Mouse (Mus musculus): Measurements from ENCODE around the gene Atxn1.

Atxn1 gene

DNA sequence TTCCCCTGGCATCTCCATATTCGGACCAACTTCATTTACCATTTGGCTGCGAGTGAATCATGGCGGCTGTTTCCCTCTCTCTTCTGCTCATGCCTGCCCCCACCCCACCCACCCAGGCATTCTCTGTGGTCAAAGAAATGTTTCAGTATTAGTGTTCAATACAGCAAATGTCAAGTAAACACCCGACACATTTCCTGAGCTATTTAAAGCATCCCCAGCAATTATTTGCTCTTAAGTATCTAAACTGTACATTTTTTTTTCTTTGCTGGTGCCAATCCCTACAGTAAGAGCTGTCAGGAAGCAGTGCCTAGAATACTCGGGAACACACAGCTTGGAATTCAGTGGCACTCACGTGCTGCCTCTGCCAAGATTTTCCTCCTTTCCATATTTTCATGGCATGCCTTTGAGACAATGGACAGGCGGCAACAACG, 32.3 kb downstream of the Atxn1 start:
- DNase-seq (ENCODE audit: inconsistent age in 2 of 2, low spot score in 1 of 2), result no peak

DNA sequence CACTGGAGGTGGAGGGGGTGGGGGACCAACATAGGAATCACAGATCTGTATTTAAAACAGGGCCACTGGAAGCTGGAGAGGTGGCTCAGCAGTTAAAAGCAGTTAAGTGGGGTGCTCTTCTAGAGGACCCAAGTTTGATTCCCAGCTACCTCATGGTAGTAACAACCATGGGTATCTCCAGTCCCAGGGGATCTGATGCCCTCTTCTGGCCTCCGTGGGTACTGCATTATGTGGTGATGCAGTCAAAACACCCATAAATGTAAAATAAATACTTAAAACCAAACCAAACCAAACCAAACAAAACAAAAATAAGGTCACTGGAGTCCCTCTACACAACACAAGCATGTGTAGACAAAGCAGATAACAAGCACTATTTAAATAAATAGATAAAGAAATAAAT, 32.9 kb downstream of the Atxn1 start:
- peak in 1 of 2 experiments; percentile 74 for DNase-seq (ENCODE audit: inconsistent age in 2 of 2, low spot score in 1 of 2)

DNA sequence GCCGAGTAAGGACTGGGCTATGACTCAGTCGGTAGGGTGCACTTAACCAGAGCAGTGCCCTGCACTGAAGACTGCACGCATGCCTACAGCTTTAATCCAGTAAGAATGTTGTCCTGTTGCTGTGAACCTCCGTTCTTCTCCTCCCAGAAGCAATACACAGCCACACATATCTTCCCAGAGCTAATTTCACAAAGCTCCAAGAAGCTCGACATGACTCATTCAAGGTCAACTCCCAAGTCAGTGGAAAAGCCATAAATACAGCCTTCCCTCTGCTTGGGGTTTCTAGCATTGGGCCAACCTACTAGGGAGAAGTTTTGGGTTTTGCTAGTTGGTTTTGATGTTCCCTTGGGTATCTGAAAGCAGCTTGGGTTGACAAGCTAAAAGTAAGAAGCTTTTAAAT, 33.6 kb downstream of the Atxn1 start:
- DNase-seq (ENCODE audit: inconsistent age in 2 of 2, low spot score in 1 of 2), result peak; percentile 53 to 85

DNA sequence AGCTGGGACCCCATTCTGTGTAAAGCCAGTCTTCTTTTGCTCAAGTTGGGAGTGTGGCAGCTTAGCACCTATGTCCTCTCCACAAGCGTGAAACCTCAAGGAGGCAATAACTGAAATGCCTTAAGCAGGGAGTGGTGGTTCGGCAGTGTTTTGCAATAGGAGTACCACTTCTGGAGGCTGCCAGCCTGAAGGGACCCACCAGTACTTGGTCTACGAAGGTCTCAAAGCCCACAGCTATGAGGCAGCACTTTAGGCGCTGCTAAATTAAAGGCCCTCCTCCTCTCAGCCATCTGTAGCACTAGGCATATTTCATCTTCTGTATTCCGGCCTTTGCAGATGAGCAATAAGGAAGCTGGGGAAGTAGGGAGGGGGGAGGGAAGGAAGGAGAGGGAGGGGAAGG, 35.1 kb downstream of the Atxn1 start:
- DNase-seq (ENCODE audit: inconsistent age in 2 of 2, low spot score in 1 of 2), result no peak

DNA sequence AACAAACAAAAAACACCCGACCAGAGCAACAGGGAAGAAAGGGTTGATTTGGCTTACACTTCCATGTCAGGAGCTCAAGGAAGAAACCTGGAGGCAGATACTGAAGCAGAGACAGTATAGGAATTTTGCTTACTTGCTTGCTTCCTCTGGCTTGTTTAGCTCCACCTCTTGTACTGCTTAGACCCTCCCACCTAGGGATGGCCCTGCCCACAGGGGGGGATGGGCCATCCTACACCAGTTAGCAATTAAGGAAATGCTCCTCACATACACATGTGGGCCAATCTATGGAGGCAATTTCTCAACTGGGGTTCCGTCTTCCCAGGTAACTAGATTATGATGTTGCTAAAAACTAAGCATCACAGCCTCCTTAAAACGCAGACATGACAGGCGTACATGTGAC, 39.5 kb downstream of the Atxn1 start:
- no peak for DNase-seq (ENCODE audit: inconsistent age in 2 of 2, low spot score in 1 of 2)

DNA sequence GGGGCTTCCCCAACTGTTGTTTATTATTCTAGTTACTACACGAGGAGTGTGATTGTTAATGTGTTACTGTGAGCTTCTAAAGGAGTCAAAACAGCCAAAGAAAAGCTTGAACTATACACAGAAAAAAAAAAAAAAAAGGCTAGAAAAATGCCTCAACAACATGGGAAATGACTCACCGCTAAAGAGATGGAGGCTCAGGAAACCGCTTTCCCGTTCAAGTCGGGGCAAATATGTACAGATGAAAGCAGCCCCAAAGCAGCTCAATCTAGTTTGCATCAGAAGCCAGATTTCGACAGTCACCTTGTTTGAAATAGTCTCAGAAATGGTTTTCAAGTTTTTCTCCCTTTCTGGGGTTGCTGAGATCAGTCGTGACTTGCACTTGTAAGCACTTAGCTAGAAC, 40.3 kb downstream of the Atxn1 start:
- DNase-seq (ENCODE audit: inconsistent age in 2 of 2, low spot score in 1 of 2), result no peak

DNA sequence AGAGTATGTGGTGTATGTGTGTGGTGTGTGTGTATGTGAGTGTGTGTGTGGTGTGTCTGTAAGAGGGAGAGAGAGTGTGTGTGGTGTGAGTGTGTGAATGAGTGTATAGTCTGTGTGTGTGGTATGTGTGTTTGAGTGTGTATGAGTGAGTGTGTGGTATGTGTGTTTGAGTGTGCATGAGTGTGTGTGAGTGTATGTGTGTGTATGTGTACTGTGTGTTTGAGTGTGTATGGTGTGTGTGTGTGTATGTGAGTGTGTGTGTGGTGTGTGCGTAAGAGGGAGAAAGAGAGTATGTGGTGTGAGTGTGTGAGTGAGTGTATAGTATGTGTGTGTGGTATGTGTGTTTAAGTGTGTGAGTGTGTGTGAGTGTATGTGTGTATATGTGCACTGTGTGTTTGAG, 41.7 kb downstream of the Atxn1 start:
- DNase-seq (ENCODE audit: inconsistent age in 2 of 2, low spot score in 1 of 2), result no peak

DNA sequence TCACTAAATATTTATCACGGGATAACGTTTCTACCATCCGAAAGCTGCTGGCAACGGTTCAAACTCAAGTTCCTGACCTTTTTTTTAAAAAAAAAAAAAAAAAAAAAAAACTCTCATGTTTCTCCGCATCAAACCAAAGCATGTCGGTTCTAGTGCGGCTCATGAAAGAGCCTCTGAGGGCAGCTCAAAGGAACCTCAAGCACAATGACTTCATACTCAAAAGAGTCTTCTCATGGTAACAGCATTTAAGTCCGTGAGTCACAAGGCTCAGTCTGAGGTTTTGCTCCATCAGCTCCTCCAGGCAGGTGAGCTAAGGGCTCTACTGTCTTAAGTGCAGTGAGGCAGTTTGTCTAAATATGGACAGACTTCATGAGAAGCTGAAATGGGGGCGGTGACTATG, 42.3 kb downstream of the Atxn1 start:
- peak in 1 of 2 experiments; percentile 63 for DNase-seq (ENCODE audit: inconsistent age in 2 of 2, low spot score in 1 of 2)

DNA sequence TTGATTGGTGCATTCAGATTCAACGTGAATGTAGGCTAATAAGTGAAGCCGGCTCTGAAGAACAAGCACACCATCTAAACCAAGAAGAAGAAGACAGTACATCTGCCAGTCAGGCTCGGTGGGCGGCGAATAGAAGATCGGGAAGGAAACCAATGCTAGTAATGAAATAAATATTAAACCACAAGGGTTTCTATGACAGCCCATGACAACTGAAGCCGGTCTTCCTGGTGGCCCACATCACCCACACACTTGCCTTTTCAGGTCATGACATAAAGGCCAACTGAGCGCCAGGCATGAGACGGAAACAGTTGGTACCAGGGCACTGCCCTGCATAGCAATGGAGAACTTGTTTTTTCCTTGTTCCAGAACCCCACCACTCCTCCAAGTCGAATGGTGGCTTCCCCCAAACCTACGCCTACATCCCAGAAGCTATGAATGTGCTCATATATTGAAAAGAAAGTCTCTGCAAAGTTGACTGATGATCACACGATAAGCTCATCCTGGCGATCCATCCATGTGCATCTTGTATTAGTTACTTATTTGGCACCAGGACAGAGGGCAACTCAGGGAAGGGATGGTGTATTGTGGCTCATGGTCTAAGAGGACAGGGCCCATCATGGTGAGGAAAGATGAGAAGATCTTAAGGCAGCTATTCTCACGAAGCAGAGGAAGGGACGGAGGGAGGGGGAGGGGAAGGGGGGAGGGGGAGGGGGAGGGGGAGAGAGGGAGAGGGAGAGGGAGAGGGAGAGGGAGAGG, 45.7 kb downstream of the Atxn1 start:
- no peak for DNase-seq (ENCODE audit: inconsistent age in 2 of 2, low spot score in 1 of 2)

DNA sequence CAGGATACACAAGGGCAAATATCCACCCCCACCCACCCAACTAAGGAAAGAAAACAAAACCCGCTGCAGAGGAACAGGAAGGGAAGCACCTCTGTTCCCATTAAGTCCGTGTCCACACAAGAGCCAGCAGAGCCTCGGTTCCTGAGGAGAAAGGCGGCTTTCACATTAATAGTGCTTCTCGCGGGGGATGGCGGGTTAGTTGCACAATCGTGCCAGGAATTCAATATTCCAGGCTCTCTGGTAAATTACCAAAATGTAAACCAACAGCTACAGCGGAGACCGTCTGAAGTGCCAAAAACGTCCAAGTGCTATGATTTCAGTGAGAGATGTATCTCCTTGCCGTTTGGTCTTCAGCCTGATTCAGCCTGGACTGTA, 46.8 kb downstream of the Atxn1 start:
- peak in 1 of 2 experiments; percentile 40 for DNase-seq (ENCODE audit: inconsistent age in 2 of 2, low spot score in 1 of 2)

DNA sequence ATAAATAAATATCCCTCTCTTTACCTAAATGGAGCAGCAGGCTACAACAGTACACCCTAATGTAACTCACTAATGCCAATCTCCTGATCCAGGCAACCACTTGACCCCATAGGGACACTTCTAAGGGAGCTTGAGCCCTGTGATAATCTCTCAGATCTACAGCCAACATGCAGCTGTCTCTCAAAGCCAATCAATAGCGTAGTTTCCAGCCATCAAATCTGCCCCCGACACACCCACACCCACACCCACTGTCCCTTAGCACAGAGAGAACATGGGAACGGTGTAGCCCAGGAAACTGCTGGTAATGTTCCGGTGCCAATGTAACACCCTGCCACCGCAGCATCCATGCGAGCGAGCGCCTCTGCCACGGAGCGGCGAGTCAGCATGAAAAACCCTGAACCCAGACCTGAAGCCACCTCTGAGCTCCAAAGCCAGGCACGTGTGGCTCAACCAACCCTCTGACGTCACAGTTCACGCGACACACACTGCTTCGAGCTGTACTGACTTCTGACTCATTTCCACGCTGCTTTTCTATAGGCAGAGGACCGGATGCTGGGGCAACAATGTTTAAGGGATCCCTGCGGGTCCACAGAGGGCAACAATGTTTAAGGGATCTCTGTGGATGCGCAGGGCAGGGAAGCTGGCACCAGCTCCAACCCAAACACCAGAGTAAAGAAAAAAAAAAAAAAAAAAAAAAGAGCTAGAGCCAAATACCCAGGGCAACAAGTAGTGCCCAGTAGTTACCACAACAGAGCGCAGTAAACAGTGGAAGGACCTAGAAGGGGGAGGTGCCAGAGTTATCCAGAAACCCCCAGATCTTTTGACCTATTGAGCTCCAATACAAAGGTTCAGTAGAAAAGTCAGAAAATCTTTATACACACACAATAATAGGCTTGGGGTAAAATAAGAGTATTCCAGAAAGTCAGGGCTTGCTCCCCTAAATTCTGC, 47.5 kb downstream of the Atxn1 start:
- DNase-seq (ENCODE audit: inconsistent age in 2 of 2, low spot score in 1 of 2), result no peak

DNA sequence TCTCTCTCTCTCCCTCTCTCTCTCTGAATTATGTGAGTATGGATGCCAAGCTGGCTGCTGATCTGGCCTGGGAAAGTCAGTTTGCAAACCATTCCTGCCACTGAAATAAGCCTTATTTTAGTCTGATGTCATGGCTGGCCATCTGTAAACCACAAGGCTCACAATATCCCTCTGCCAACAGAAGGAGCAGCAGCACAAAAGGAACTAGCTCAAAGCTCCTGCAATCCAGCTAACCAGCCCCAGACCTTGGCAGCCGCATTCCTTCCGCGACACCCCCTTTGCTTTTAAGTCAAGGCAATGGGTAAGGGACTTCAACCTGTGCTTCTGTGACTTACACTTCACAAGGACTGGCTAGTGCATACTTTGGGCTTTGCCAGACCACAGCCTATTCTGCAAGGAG, 48.9 kb downstream of the Atxn1 start:
- no peak for DNase-seq (ENCODE audit: inconsistent age in 2 of 2, low spot score in 1 of 2)

DNA sequence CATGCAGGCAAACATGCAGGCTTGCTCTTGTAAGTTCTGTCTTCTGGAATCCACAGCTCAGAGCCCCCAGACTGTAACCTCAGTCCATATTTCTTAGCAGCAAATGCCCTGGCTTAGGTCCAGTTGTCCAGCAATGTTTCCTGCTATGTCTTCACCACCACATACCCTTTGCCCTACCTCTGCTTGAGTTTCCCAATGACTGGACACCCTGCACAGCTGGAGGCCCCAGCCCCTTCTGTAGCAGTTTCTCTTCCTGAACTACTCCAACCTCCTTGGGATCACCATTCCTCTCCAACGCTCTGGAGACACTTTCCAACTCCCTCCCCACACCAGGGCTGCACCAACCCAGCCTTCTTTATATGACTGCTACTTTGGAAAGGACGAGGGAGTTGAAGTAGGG, 49.8 kb downstream of the Atxn1 start:
- peak in 1 of 2 experiments; percentile 56 for DNase-seq (ENCODE audit: inconsistent age in 2 of 2, low spot score in 1 of 2)

DNA sequence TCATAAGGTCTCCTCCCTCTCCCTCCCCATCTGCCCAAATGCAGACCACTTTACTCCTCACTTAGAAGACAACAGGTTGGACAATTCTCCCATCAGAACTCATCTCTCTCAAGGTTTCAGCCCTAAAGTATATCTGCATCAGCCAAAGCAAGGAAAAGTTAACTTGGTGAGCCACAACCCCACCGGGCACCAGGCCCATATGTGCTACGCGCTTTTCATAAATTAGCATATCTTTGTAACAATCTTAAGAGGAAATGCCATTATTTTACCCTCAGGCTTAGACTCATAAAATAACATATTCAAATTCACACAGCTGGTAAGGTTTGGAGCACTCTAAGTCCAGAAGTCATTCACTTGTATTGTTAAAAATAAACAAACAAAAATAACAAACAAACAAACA, 50.7 kb downstream of the Atxn1 start:
- no peak for DNase-seq (ENCODE audit: inconsistent age in 2 of 2, low spot score in 1 of 2)

DNA sequence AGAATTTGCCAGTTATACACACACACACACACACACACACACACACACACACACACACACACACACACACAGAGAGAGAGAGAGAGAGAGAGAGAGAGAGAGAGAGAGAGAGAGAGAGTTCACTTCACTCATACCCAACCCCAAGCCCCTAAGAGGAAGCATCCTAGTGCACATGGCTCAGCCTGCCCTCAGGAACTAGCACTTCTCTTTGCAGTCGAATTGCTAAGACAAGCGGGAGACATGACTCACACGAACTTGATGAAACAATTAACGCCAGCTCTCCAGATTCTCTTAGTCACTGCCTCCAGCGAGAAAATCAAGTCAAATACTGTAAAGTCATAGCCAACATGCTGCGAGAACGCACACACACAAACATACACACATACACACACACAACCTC, 53.0 kb downstream of the Atxn1 start:
- no peak for DNase-seq (ENCODE audit: inconsistent age in 2 of 2, low spot score in 1 of 2)

DNA sequence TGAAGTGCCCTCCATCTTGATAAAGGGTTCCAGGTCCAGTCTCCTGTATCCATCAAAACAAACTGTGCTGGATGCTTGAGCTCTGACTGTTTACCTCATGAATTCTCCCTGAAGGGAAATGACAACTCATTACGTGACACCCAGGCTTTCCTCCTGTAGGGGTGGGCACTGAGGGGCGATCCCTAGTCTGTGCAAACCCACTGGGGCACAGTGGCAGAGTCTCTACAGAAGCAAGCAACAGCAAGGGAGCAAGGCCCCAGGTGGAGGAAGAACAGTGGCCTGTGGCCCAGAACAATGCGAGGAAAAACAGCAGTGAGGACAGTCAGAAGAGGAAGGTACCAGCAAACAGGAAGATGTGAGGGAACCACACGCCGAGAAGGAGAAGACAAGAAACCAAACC, 53.7 kb downstream of the Atxn1 start:
- DNase-seq (ENCODE audit: inconsistent age in 2 of 2, low spot score in 1 of 2), result no peak

DNA sequence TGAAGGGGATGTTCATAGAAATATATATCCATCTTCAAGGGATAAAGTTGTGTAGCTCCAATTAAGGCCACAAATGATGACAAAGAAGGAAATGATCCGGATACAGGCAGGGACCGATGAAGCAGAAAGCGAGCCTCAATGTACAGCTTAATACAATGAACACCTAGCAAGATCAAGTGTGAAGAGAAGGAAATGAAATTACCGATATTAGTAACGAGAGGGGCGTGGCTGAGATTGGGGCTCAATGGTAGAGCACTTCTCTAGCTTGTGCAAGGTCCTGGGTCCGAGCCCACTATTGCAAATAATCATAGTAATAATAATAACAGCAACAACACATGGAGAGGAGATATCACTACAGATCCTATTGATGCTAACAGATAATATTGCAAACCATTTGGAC, 54.5 kb downstream of the Atxn1 start:
- DNase-seq (ENCODE audit: inconsistent age in 2 of 2, low spot score in 1 of 2), result no peak

DNA sequence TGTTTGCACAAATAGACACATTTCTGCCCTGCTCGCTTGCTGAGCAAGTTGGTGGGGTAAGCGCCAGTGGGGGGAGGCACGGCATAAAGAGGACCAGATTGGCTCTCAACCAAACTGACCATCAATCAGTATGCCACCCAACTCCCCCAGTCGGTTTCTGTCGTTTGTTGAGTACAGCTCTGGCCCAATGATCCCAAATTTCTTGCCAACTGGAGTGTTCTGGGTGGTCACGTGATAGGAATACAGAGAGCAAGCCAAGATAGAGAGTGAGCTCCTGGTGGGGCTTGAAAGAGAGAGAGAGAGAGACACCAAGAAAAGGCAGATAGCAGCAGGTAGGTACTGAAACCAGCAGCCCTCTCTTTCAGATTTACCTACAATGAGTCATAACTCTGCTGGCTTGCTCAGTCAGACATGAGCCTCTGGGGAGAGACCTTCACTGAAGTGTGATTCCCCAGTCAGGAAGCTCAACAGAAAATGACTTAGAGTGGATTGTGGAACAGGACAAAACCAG, 57.6 kb downstream of the Atxn1 start:
- peak; percentile 47 to 77 for DNase-seq (ENCODE audit: inconsistent age in 2 of 2, low spot score in 1 of 2)

DNA sequence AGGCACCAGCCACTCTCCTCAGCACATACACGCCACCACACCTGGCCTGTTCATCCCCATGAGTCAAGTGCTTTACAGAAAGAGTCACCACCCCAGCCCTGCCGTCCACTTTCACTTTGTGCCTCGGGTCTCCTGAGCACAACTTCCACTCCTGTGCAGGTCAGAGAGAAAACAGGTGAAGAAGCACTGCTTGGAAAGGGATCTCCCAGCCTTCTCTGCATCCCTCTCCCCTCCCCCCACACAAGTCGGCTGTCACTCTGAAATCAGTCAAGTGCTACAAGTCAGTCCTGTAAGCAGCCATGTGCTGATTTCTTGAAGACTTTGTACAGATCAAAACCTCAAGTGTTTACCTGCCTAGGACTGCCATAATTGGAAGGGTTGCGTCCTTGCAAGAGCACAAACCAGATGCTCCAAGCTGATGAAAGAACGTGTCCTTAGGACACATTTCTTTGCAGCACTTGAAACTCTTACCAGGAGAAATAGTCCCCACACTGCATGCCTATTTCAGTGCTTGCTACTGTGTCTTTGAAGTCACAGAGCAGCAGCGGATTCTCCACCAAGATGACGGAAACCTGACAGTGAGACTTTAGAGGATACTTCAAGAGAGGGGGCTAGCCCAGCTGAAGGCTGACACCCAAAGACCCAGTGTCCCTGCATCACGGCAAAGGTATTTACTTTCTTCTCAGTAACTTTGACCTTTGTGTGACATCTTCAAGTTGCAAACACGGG, 58.2 kb downstream of the Atxn1 start:
- peak in 1 of 2 experiments; percentile 55 for DNase-seq (ENCODE audit: inconsistent age in 2 of 2, low spot score in 1 of 2)

DNA sequence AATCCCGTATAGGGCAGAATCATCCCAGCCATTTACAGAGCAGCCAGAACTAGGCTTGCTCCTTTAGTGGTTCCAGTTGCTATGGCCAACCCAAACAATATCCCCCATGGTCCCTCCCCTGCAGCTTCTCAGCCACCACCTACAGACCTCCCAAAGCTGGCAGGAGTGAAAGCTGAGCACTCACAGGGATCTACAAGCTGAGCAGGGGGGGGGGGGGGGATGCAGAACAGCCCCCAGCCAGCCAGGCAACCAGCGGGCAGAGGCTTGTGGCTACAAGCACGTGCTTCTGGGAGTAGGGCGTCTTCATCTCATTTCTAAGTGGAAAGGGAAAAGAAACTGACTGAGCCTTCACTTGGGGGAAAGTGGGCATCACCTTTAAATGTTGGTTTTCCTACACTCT, 59.9 kb downstream of the Atxn1 start:
- no peak for DNase-seq (ENCODE audit: inconsistent age in 2 of 2, low spot score in 1 of 2)

DNA sequence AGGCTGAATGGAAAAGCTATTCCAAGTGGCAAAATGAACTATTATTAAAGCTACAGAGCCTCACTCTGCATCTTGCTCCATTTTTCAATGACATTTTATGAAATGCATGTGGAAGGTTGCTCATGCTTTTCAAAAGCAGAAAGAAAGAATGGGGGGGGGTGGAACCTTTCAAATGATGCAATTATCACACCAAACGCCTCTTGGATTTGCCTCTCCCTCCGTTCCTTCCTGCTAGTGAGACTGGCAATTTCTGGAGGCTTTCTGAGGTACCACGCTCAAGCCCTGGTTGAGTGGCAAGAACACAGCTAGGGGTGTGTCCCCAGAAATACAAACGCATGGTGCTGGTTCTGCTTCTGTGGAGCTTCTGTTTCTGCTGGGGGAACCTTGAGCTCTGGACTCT, 60.4 kb downstream of the Atxn1 start:
- no peak for DNase-seq (ENCODE audit: inconsistent age in 2 of 2, low spot score in 1 of 2)

Data from adrenal gland, adult (tissue).